Mouse (Mus musculus): Measurements from ENCODE around the gene Ralgds.
A peak's percentile ranks its signal among the peaks of the same experiment; 100 is the strongest.

The Ralgds gene

DNA sequence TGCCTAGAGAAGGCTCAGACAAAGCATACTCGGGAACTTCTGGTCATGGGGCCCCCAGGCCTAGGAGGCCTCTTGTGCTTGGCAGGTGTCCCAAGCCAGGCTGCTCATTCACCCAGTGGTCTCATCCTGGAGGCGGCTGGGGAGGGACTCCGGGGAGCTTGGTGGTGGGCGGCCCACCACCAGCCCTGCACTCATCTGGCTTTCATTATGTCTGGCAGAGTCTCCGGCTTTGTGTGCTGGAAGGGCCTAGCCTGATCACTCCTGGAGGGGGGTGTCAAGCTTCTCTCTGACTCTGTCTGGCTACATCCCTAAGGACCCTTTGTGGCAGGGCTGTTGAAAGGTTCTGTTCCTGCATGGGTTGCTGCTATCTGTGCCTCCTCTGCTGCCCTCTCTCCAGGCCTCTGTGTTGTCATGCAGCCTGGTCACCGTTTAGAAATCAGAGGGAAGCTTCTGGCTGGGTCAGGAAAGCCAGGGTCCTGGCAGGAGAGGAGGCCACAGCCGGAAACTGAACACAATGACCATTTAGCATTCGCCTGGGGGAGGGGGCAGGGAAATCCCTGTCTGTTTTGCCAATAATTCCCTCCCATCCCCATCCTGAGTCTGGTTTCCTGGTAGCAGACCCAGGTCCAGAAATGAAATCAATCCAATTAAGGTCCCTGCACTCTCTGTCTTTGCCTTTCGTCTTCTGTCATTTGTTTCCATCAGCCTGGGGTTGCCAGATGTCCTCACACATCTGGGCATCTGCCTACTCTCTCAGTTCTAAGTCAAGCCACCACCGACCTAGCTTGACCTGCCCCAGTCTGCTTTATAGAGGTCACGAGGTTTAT is 21.7 kb downstream of the Ralgds start:
- DNase-seq = no peak

DNA sequence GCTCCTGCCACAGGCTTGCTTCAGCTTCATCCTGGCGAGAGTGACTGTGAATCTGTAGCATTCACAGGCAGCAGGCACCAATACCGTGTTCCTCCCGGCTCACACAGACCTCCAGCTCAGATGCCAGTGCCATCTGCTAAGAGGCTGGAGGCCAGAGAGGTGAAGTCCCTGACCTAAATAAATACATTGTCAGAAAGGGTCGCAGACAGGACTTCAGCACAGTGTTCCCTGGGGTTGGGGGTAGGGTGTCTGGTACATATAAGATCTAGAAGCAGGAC is 22.3 kb downstream of the Ralgds start:
- no peak for DNase-seq

DNA sequence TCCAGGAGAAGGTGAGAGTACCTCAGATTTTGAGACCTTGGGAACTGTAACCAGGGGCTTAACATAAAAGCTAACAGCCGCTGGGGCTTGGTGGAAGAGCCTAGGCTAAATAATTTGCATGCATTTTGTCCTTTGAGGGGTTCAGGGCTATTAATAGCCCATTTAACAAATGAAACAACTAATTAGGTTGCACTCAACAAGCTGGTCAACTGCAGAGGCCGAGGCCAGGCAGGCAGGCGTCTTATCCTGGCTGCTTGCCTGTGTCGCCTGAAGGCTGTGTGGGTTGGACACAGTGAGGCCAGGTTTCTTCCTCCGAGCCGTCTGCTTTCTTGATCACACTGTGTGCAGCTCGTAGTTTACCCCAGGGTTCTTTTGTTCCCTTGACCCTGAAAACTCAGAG is 22.7 kb downstream of the Ralgds start:
- DNase-seq = no peak

DNA sequence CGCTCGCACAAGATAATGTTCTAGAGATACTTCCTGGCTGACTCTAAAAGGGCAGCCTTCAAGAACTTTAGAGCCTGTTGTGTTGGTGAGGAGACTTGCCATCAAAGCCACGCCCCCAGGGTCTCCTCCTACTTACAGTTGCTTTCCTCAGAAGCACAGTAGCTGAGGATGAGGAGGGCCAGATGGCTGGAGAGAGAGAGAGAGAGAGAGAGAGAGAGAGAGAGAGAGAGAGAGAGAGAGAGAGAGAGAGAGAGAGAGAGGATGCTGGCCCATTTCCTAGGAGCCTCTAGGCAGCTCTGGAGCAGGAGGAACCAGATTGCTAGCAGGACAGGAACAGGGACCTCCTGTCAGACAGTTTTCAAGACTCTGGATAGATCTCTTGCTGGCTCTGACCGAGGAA is 23.2 kb downstream of the Ralgds start:
- no peak for DNase-seq

DNA sequence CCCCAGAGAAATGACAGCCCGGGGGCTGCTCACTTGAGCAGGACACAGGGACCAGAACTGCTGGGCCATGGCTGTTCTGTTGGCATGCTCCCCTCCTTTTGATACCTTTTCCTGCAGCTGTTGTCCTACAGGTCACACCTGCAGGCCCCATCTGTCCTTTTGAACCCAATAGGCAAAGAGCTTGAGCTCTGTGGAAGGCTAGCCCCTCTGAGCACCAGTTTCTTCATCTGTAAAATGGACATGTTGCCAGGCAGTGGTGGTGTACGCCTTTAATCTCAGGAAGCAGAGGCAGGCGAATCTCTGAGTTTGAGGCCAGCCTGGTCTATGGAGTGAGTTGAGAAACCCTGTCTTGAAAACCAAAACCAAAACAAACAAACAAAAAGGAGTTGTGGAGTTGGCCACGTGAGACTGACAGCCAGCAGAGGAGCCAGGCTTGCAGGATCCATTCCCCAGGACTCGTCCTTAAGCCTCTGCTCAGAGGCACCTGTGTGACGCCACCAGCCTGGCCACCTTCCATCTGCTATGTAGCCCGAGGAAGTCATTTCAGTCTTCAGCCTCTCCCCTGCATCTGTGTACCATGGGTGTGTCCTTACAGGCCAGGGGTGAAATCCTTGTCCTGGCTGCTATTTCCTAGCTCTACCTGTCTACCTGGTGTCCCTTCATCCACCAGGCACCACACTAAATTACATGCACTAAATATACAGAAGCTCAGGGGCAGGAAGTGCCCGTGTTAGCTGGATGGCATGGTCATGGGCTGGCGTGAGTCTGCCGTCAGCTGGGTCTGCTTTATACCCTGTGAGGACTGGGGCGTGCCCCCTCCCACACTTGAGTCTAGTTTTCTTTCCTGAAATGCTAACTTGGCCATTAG is 24.1 kb downstream of the Ralgds start:
- DNase-seq = no peak

DNA sequence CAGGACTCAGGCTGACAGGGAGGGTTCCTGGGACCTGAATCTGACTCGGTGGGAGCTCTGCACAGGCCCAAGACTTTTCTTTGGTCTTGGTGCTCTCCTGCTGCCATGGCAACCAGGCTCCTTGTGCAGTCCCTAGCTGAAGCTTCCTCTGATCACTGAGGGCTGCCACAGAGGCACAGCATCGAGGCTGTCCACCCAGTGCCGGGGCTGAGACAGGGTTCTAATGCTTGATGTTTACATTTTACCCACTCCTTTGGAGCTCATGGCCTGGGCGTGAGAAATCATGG is 24.7 kb downstream of the Ralgds start:
- DNase-seq = no peak

DNA sequence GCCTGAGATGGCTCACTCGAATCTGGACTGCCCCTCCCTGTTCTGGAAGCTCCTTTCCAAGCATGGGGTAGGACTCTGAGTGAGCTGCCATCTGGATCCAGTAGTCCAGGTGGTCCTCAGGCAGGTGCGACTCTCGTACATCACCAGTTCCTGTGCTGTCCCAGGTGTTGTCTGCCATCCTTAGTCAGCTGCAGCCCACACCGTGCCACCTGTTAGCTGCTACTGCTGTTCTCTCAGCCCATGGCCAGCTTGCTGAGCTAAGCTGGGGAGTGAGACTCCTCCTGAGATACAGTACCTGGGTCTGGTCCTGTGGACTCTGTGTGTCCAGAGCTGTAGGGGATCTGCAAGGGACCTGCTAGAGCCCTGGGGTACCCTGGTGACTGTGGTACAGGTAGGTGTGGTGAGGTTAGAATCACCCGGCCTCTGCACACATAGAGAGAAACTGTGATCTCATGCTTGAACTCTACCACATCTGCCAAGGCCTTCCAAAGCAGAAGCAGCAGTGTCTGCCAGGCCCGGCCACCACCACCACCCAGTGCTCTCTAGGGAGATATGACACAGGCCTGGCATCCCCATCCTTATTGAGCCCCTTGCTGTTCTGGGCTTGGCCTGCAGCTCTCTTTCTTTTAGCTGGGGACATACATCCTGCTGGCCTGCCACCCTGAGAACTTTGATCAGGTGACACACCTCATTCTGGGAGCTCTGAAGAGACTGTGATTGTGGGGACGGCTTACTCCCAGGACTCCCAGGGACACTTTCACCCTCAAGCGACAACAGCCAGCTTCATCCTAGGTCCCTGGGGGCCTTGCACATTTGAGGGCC is 25.3 kb downstream of the Ralgds start:
- DNase-seq = no peak

DNA sequence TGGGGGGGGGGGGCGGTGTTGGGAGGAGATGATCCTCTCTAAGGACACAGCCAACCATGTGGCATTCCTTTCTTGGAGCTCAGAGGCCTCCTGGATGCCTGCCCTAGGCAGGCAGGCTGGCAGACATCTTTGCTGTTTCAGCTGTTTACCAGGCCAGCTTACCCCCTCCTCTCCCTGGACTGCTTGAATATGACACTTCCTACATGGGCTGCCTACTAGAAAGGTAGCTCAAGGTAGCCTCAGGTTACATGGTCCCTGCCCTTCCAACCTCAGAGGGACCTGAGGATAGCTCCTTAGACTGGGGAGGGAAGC is 25.8 kb downstream of the Ralgds start:
- DNase-seq = no peak

DNA sequence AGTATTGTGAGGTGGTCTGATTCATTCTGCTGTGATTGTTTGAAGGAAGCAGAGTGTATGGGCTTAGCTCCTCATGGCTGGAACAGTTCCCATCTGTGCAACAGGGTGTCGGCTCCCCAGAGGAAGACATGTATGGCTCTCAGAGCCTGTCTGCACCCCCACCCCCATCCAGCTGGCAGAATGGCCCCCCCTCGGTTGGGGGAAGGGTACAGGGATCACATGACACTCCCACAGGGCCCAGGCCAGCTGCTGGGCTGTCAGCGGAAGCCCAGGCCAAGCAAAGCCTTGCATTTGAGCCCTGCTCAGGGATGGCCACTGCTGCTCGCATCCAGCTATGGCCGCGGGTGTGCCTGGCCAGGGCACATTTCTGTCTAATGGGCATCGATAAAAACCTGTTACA is 26.3 kb downstream of the Ralgds start:
- DNase-seq = no peak

DNA sequence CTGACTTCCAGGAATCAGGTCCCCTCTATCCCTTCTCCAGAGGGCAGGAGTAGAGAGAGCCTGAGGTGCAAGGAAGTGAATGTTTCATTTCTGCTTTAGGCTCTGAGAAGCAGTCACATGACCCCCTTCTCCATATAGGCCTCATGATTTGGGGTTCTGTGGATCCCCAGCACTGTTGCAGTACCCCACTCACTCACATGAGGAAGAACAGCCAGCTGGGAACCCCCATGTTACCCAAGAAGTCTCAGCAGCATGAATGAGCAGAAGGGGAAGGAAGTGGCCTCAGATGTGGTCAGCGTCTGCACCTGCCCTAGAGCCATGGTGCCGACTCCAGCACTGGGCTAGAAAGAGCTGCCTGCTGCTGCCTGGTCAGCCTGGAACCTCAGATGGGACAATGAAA is 27.0 kb downstream of the Ralgds start:
- DNase-seq = peak in 1 of 2 experiments; percentile 59

DNA sequence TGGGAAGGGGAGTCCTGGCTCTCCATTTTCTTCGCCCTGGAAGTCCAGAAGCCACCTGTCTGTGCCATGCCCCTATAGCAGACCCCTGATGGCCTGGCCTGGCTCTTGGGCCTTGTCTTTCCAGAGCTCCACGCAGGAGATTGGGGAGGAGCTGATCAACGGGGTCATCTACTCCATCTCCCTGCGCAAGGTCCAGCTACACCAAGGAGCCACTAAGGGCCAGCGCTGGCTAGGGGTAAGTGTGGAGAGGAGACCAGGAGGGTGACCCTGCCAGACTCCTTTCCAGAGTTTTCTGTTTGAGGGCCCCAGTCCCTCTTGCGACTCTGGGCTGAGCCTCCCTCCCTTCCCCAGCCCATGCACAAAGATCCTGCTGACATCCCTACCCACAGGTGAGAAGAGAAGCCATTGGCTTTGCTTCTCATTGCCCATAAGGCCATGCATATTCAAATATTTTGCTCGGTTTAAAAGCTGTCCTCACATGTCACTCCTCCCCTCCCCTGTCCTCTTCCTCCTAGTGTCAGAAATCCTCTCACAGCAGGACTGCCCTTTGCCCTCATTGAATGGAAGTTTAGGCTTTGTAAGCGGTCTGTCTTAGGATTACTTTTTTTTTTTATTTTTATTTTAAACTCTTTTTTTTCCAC is 27.8 kb downstream of the Ralgds start:
- DNase-seq = no peak

DNA sequence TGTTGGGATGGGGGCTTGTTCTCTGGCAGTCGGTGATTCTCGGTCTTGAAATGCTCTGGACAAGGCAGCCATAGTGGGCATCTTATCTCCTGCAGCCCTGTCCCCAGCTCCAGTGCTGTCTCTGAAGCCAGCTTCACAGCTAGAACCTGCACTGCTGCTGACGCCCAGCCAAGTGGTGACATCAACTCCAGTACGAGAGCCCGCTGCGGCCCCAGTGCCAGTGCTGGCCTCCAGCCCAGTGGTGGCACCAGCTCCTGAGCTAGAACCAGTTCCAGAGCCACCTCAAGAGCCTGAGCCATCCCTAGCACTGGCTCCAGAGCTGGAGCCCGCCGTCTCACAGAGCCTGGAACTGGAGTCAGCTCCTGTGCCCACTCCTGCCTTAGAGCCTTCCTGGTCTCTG is 31.0 kb downstream of the Ralgds start:
- DNase-seq = no peak

DNA sequence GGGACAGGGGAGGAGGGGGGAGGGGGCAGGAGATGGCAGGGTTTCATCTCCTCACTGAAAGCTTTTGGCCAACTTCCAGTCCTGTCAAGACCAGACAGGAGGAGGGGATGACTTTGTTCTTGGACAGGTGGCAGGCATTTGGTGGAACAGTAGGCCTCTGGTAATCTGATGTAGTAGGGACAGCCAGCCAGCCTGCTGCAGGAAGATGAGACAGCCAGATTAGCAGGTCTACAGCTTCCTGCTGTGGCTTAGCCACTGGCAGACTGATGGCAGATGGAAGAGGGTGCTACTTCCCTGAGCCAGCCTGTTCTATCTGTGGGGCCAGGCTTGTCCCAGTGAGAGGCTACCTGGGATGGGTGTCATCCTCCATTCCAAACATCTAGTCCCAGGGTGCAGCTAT is 33.1 kb downstream of the Ralgds start:
- no peak for DNase-seq

DNA sequence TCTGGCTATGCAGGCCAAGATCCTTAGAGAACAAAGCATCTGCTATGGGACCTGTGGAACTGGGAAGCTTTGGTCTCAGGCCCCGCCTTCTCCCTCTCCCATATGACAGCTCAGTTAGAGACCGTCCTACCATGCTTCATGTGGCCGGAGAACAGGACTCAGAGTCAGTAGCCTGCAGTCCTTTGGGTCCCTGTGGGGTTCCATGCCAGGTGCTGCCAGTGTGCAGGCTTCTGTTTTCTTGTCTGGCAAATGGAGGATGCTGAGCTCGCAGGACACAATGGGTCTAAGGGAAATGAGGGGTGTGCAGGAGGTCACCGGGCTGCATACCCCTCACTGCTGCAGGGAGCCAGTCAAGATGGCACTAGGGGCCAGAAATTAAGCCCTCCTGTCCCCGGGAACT is 33.6 kb downstream of the Ralgds start:
- no peak for DNase-seq

DNA sequence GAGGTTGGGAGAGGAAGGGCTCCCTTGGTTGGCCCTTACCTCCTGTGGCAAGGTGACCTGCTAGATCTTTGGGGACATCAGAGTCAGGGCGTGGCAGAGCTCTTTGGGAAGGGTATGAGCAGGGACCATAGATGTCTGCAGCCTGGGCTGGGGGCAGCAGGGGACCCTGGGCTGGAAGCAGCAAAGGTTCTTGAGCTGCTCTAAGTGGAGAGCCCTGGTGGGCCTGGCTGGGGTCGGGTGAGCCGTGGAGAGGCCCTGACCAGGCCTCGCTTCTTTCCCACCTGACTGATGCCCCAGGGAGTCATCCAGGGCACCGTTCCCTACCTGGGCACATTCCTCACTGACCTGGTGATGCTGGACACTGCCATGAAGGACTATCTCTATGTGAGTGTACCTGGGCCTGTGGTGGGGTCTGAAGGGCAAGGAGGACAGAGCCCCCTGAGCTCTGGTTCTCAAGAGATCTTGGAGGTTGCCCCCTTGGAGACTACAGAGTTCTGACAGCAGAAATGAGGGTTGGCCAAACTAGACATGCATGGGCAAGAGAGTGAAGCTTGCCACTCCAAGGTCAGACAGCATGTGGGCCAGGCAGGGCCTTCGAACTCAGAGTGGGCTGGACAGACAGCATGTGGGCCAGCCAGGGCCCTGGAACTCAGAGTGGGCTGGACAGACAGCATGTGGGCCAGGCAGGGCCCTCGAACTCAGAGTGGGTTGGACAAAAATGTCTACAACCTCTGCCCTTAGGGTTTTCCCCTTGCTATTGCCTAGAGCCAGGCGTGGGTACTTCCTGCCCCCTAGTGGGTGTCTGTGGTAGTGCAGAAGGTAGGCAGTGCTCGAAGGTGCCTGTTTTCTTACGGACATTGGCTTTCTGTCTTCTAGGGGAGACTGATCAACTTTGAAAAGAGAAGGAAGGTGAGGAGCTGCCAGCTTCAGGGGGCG is 34.6 kb downstream of the Ralgds start:
- DNase-seq = peak; percentile 55 to 62

DNA sequence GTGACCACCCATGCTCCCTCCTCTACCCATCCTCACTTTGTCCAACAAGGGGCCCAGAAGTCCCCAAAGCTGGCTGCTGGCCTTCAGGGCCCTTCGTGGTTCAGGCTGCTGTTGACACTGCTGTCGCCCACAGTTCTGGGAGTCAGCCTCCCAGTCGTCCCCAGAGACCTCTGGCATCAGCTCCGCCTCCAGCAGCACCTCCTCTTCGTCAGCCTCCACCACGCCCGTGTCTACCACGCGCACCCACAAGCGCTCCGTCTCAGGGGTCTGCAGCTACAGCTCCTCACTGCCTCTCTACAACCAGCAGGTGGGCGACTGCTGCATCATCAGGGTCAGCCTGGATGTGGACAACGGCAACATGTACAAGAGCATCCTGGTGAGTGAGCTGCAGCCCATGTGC is 36.2 kb downstream of the Ralgds start:
- no peak for DNase-seq

DNA sequence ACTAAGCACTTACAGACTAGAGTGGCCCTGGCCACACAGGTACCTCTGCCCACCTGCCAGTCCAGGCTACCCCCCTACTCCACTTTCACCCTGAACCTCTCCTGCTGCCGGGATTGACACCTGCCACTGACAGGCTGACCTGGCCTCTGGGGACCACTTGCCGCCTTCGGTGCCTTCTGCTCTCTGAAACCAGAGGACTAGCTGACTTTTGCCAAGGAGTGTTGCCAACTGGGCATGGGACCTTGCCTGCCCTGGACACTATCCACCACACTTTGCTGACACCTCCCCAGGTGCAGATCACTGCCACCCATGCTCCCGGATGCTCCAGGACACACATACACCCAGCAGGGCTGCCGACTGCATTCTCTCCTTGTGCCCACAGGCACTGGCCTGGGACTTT is 39.4 kb downstream of the Ralgds start:
- DNase-seq = no peak

DNA sequence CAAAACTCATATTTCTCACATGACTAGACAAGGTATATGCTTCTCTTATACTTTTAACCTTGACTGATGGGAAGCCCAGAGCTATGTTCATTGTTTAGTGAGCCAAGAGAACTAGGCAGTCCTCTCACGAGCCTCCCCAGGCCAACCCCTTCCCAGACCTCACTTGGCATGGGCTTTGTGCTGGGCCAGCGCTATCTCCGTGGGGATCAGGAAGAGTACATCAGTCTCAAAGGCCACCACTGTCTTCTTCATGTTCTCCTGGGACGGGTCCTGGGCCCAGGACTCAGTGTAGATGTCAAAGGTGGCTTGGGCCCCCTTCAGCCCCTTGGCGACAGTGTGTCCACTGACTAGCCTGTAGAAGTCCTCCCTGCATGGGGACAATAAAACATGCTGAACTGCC is 44.5 kb downstream of the Ralgds start:
- DNase-seq = no peak

DNA sequence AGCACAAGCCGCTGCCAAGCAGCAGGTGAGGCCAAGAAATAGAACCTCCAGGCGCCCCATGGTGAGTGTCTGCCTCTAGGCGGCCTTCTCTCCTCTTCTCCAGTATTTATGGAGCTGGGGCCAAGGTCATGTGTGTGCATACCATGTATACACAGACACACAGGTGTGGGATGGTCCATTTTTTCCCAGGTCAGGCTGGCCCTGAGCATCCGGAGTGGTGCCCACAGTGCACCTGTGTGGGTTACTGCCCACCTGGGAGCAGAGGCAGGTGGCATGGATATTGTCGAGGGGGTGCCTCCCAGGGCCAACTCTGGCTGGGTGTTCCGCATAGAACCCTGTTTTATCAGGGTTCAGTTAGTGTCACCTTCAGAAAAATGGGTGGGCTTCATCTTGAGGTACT is 50.4 kb downstream of the Ralgds start, which contains the start of gene Cel:
Gene Cel, minus strand, starts transcription at position 101 of the 400 bp plus-strand sequence.
- no peak for DNase-seq

DNA sequence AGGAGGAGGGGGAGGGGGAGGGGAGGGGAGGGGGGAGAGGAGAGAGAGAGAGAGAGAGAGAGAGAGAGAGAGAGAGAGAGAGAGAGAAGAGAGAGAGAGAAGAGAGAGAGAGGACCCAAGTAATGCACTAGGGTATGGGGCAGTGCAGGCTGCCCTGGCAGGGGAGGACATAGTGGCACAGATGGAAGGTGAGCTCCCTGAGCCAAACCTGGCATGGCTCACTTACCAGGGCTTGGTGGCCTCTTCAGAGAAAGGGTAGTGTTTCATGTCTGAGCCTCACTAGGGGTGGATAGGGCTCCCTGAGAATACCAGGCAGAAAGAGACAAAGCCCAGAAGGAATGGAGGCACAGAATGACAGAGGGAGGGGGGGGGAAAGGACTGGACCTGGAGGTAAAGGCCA is 50.9 kb downstream of the Ralgds start:
- DNase-seq = no peak

DNA sequence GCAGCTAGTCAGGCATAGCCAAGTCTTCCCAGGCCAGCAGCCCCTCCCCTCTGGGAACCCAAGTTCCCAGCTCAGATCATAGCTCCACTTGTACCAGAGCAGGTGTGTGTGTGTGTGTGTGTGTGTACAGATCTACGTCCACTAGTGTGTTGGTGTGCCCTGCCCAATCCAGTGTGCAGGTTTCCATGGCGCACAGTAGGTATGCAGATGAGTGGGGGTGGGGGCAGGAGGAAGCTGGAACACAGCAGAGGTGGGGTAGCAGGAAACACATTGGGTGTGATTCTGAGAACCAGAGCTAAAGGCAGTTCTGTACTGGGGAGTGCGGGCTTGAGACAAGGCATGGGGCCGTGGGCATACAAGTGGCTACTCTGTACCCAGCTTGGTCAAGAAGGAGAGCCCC is 51.5 kb downstream of the Ralgds start:
- no peak for DNase-seq

DNA sequence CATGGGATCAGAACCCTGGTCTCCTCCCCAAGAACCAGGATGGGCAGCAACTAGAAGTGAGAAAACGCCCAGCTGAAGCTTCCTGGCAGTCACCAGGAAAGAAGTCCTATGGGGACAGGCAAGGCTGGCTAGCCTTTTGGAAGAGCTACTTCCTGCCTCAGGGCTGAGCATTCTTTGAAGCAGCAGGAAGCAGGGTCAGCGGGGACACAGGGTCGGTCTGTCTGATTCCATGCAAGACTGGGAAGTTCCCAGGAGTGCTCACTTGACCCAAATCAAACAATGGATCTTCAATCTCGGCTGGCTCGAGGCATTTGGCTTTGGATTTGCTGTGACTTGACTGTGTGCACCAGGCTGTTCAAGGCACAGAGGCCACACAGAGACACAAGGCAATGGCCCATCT is 53.6 kb downstream of the Ralgds start:
- DNase-seq = no peak

Data from thymus, adult 18-20 months (tissue).